Mouse (Mus musculus) ES-CJ7 (cell line): Measurements from ENCODE around the gene Actb.
A peak's percentile ranks its signal among the peaks of the same experiment; 100 is the strongest.

Experiments
- DNase-seq: peaks from one replicate; pipeline ENCODE4 v3.0.0; 2011; ENCODE audit warnings: low read depth, low spot score

The Actb gene

GRCm38 (mm10) chr5:142922251-142922650 lies 15.7 kb upstream of the Actb start:
- no peak for DNase-seq

- DNase-seq, result no peak
Measured at GRCm38 (mm10) chr5:142921074-142921459, 14.5 kb upstream of the Actb start.

- DNase-seq, result peak; percentile 90
Measured at GRCm38 (mm10) chr5:142920311-142921073, 13.9 kb upstream of the Actb start.

GRCm38 (mm10) chr5:142917402-142917801 lies 10.8 kb upstream of the Actb start:
- no peak for DNase-seq

- no peak for DNase-seq
Measured at GRCm38 (mm10) chr5:142916593-142916992, 10.0 kb upstream of the Actb start.

- DNase-seq, result no peak
Measured at GRCm38 (mm10) chr5:142915231-142915630, 8.7 kb upstream of the Actb start.

- no peak for DNase-seq
Measured at GRCm38 (mm10) chr5:142912739-142913138, 6.2 kb upstream of the Actb start.

GRCm38 (mm10) chr5:142912320-142912719 lies 5.8 kb upstream of the Actb start:
- DNase-seq, result no peak

GRCm38 (mm10) chr5:142911629-142912028 lies 5.1 kb upstream of the Actb start:
- DNase-seq, result peak; percentile 76

- DNase-seq, result no peak
Measured at GRCm38 (mm10) chr5:142909576-142910278, 3.2 kb upstream of the Actb start.

GRCm38 (mm10) chr5:142908941-142909575 lies 2.5 kb upstream of the Actb start:
- no peak for DNase-seq

- no peak for DNase-seq
Measured at GRCm38 (mm10) chr5:142907803-142908559, 1.4 kb upstream of the Actb start.

GRCm38 (mm10) chr5:142907048-142907802 lies 671 bp upstream of the Actb start:
- peak; percentile 52 for DNase-seq

GRCm38 (mm10) chr5:142905725-142906531 lies 626 bp downstream of the Actb start:
- peak; percentile 98 for DNase-seq

- DNase-seq, result no peak
Measured at GRCm38 (mm10) chr5:142905038-142905695, 1.4 kb downstream of the Actb start.

GRCm38 (mm10) chr5:142904208-142905037 lies 2.1 kb downstream of the Actb start:
- DNase-seq, result no peak

GRCm38 (mm10) chr5:142903470-142904207 lies 2.9 kb downstream of the Actb start:
- DNase-seq, result no peak
